Mouse (Mus musculus) megakaryocyte, embryonic 14.5 days (primary cell): ENCODE measurements at regions not wholly inside any gene's neighbourhood (a gene's known extent, or its start where the extent isn't known, plus 50 kb on each side); places are given as distances from the start of the nearest gene placed in this dataset.

Experiments
- FLI1 ChIP-seq: IDR thresholded peaks from 2 replicates; pipeline ENCODE4 v1.6.1; 2012; ENCODE audit warnings: low read length, inconsistent platforms, mixed read lengths
- GATA1 ChIP-seq: IDR thresholded peaks from 3 replicates; pipeline ENCODE4 v1.6.1; 2012; ENCODE audit warnings: mixed read lengths, low read length, inconsistent platforms, borderline replicate concordance

DNA sequence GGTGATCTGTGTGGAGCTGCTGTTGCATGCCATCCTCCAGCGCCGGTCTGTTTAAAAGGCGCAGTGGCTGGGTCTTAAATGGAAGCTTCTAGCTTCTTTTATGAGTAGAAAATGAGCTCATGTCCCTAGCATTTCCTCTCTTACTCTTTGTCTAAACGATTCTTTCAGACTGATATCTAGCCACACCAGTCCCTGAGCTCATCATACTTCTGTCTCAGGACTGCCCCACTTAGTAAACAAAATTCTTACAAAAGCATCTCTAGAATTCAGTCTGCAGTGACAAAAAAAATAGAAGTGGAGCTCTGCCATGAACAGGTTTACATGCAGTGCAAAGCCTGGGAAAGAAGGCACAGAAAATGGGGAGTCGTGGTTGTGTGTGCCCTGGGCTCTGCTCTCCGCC is 150.2 kb upstream of the Ccn2 start:
- TF ChIP-seq GATA1 = no peak
- TF ChIP-seq FLI1 = no peak
